Mouse (Mus musculus): ENCODE results near the gene S100a3. TPM values are rescaled to one million over a fixed set of nuclear protein-coding genes. Genes with fewer than 3 reads are reported as not detected.
A peak's percentile ranks its signal among the peaks of the same experiment; 100 is the strongest.

S100a3 gene
- polyA plus RNA-seq, 1 experiment from 2014 or later: not detected

GRCm38 (mm10) chr3:90612061-90612460, 51.7 kb downstream of the S100a3 start:
- Histone ChIP-seq H3K9ac (ENCODE audit: low read depth, low read length) (no peak overlapping the region), H3K4me1 (ENCODE audit: control insufficient read depth, low read depth, low read length) (peaks cover 4% of the 10 kb centered on the region), H3K27ac (ENCODE audit: low read length) (no peak overlapping the region), H3K9me3 (replicated peaks; ENCODE audit: control insufficient read depth, low read length) (no peaks in the 10 kb centered on the region), H3K4me2 (ENCODE audit: low read depth, low read length) (no peak overlapping the region), H3K27me3 (ENCODE audit: control insufficient read depth, insufficient read depth, low read depth, low read length) (peaks cover 4% of the 10 kb centered on the region; the same call in 1 of the 2 replicates), H3K36me3 (ENCODE audit: control insufficient read depth, insufficient read depth) (no peaks in the 10 kb centered on the region), H3K4me3 (ENCODE audit: low read depth, low read length) (no peak overlapping the region)
- 23% methylated on average over 4 of the region's 4 CpGs for WGBS (ENCODE audit: insufficient replicate concordance)
- ATAC-seq (ENCODE audit: low read depth): no peak

- peaks cover 4% of the 10 kb centered on the region; the same call in 1 of the 2 replicates for H3K27me3 ChIP-seq (ENCODE audit: control insufficient read depth, insufficient read depth, low read depth, low read length)
- H3K4me2 ChIP-seq (ENCODE audit: low read depth, low read length): peak within 1 kb of the TSS; percentile 36
- no peaks in the 10 kb centered on the region for H3K9me3 ChIP-seq (replicated peaks; ENCODE audit: control insufficient read depth, low read length)
- WGBS (ENCODE audit: insufficient replicate concordance): 2% methylated on average over 23 of the region's 23 CpGs
- H3K4me1 ChIP-seq (ENCODE audit: control insufficient read depth, low read depth, low read length): peaks cover 4% of the 10 kb centered on the region
- no peaks in the 10 kb centered on the region for H3K36me3 ChIP-seq (ENCODE audit: control insufficient read depth, insufficient read depth)
- H3K27ac ChIP-seq (ENCODE audit: low read length): no peak within 1 kb of the TSS
- H3K9ac ChIP-seq (ENCODE audit: low read depth, low read length): no peak within 1 kb of the TSS
- ATAC-seq (ENCODE audit: low read depth): no peak
- H3K4me3 ChIP-seq (ENCODE audit: low read depth, low read length): peak within 1 kb of the TSS; percentile 25
These were observed 52.4 kb downstream of the S100a3 start, which contains the start of gene S100a6 for GRCm38 (mm10) chr3:90612728-90613291. S100a6 (plus strand) TSS chr3:90612882.

GRCm38 (mm10) chr3:90613461-90614147, 53.2 kb downstream of the S100a3 start:
- Histone ChIP-seq H3K4me3 (ENCODE audit: low read depth, low read length) (peak overlapping the region; percentile 25), H3K27ac (ENCODE audit: low read length) (no peak overlapping the region), H3K27me3 (ENCODE audit: control insufficient read depth, insufficient read depth, low read depth, low read length) (peaks cover 4% of the 10 kb centered on the region; the same call in 1 of the 2 replicates), H3K9ac (ENCODE audit: low read depth, low read length) (no peak overlapping the region), H3K4me1 (ENCODE audit: control insufficient read depth, low read depth, low read length) (peaks cover 4% of the 10 kb centered on the region), H3K9me3 (replicated peaks; ENCODE audit: control insufficient read depth, low read length) (no peaks in the 10 kb centered on the region), H3K4me2 (ENCODE audit: low read depth, low read length) (peak overlapping the region; percentile 36; the same call in 1 of the 2 replicates), H3K36me3 (ENCODE audit: control insufficient read depth, insufficient read depth) (no peaks in the 10 kb centered on the region)
- no peak for ATAC-seq (ENCODE audit: low read depth)
- WGBS (ENCODE audit: insufficient replicate concordance): 27% methylated on average over 7 of the region's 7 CpGs

- H3K27me3 ChIP-seq (ENCODE audit: control insufficient read depth, insufficient read depth, low read depth, low read length): peaks cover 4% of the 10 kb centered on the region; the same call in 1 of the 2 replicates
- H3K9me3 ChIP-seq (replicated peaks; ENCODE audit: control insufficient read depth, low read length): no peaks in the 10 kb centered on the region
- no peak for ATAC-seq (ENCODE audit: low read depth)
- H3K4me3 ChIP-seq (ENCODE audit: low read depth, low read length): no peak overlapping the region
- WGBS (ENCODE audit: insufficient replicate concordance): 59% methylated on average over 6 of the region's 6 CpGs
- no peak overlapping the region for H3K9ac ChIP-seq (ENCODE audit: low read depth, low read length)
- H3K27ac ChIP-seq (ENCODE audit: low read length): no peak overlapping the region
- no peak overlapping the region for H3K4me2 ChIP-seq (ENCODE audit: low read depth, low read length)
- no peaks in the 10 kb centered on the region for H3K36me3 ChIP-seq (ENCODE audit: control insufficient read depth, insufficient read depth)
- peaks cover 4% of the 10 kb centered on the region for H3K4me1 ChIP-seq (ENCODE audit: control insufficient read depth, low read depth, low read length)
These were observed 53.8 kb downstream of the S100a3 start for GRCm38 (mm10) chr3:90614148-90614530.

GRCm38 (mm10) chr3:90614611-90615251, 54.4 kb downstream of the S100a3 start:
- Histone ChIP-seq H3K4me2 (ENCODE audit: low read depth, low read length) (no peak overlapping the region), H3K9me3 (replicated peaks; ENCODE audit: control insufficient read depth, low read length) (no peaks in the 10 kb centered on the region), H3K4me1 (ENCODE audit: control insufficient read depth, low read depth, low read length) (peaks cover 4% of the 10 kb centered on the region), H3K36me3 (ENCODE audit: control insufficient read depth, insufficient read depth) (no peaks in the 10 kb centered on the region), H3K9ac (ENCODE audit: low read depth, low read length) (no peak overlapping the region), H3K4me3 (ENCODE audit: low read depth, low read length) (no peak overlapping the region), H3K27ac (ENCODE audit: low read length) (no peak overlapping the region), H3K27me3 (ENCODE audit: control insufficient read depth, insufficient read depth, low read depth, low read length) (peaks cover 4% of the 10 kb centered on the region; the same call in 1 of the 2 replicates)
- 52% methylated on average over 11 of the region's 11 CpGs for WGBS (ENCODE audit: insufficient replicate concordance)
- no peak for ATAC-seq (ENCODE audit: low read depth)

- Histone ChIP-seq H3K9ac (ENCODE audit: low read depth, low read length) (no peak overlapping the region), H3K4me1 (ENCODE audit: control insufficient read depth, low read depth, low read length) (peaks cover 4% of the 10 kb centered on the region), H3K36me3 (ENCODE audit: control insufficient read depth, insufficient read depth) (no peaks in the 10 kb centered on the region), H3K4me2 (ENCODE audit: low read depth, low read length) (no peak overlapping the region), H3K9me3 (replicated peaks; ENCODE audit: control insufficient read depth, low read length) (no peaks in the 10 kb centered on the region), H3K27ac (ENCODE audit: low read length) (no peak overlapping the region), H3K27me3 (ENCODE audit: control insufficient read depth, insufficient read depth, low read depth, low read length) (peaks cover 4% of the 10 kb centered on the region; the same call in 1 of the 2 replicates), H3K4me3 (ENCODE audit: low read depth, low read length) (no peak overlapping the region)
- peak; percentile 36; the same call in 1 of the 2 replicates for ATAC-seq (ENCODE audit: low read depth)
- 2% methylated on average over 7 of the region's 7 CpGs for WGBS (ENCODE audit: insufficient replicate concordance)
These were observed 55.0 kb downstream of the S100a3 start for GRCm38 (mm10) chr3:90615415-90615814.

GRCm38 (mm10) chr3:90615911-90616310, 55.5 kb downstream of the S100a3 start:
- Histone ChIP-seq H3K27ac (ENCODE audit: low read length) (no peak overlapping the region), H3K4me1 (ENCODE audit: control insufficient read depth, low read depth, low read length) (peaks cover 4% of the 10 kb centered on the region), H3K4me3 (ENCODE audit: low read depth, low read length) (no peak overlapping the region), H3K9ac (ENCODE audit: low read depth, low read length) (no peak overlapping the region), H3K4me2 (ENCODE audit: low read depth, low read length) (no peak overlapping the region), H3K27me3 (ENCODE audit: control insufficient read depth, insufficient read depth, low read depth, low read length) (peaks cover 4% of the 10 kb centered on the region; the same call in 1 of the 2 replicates), H3K36me3 (ENCODE audit: control insufficient read depth, insufficient read depth) (no peaks in the 10 kb centered on the region), H3K9me3 (replicated peaks; ENCODE audit: control insufficient read depth, low read length) (no peaks in the 10 kb centered on the region)
- no peak for ATAC-seq (ENCODE audit: low read depth)
- WGBS (ENCODE audit: insufficient replicate concordance): 48% methylated on average over 1 of the region's 1 CpGs

- Histone ChIP-seq H3K4me2 (ENCODE audit: low read depth, low read length) (no peak overlapping the region), H3K36me3 (ENCODE audit: control insufficient read depth, insufficient read depth) (no peaks in the 10 kb centered on the region), H3K9me3 (replicated peaks; ENCODE audit: control insufficient read depth, low read length) (no peaks in the 10 kb centered on the region), H3K4me3 (ENCODE audit: low read depth, low read length) (no peak overlapping the region), H3K9ac (ENCODE audit: low read depth, low read length) (no peak overlapping the region), H3K4me1 (ENCODE audit: control insufficient read depth, low read depth, low read length) (peaks cover 4% of the 10 kb centered on the region), H3K27me3 (ENCODE audit: control insufficient read depth, insufficient read depth, low read depth, low read length) (peaks cover 4% of the 10 kb centered on the region; the same call in 1 of the 2 replicates), H3K27ac (ENCODE audit: low read length) (no peak overlapping the region)
- WGBS (ENCODE audit: insufficient replicate concordance): 6% methylated on average over 1 of the region's 1 CpGs
- no peak for ATAC-seq (ENCODE audit: low read depth)
These were observed 57.2 kb downstream of the S100a3 start for GRCm38 (mm10) chr3:90617586-90617985.

- Histone ChIP-seq H3K4me1 (ENCODE audit: control insufficient read depth, low read depth, low read length) (no peaks in the 10 kb centered on the region), H3K4me3 (ENCODE audit: low read depth, low read length) (no peak overlapping the region), H3K9ac (ENCODE audit: low read depth, low read length) (no peak overlapping the region), H3K4me2 (ENCODE audit: low read depth, low read length) (no peak overlapping the region), H3K9me3 (replicated peaks; ENCODE audit: control insufficient read depth, low read length) (no peaks in the 10 kb centered on the region), H3K36me3 (ENCODE audit: control insufficient read depth, insufficient read depth) (no peaks in the 10 kb centered on the region), H3K27ac (ENCODE audit: low read length) (no peak overlapping the region), H3K27me3 (ENCODE audit: control insufficient read depth, insufficient read depth, low read depth, low read length) (no peaks in the 10 kb centered on the region)
- ATAC-seq (ENCODE audit: low read depth): no peak
- 28% methylated on average over 7 of the region's 7 CpGs for WGBS (ENCODE audit: insufficient replicate concordance)
These were observed 61.2 kb downstream of the S100a3 start for GRCm38 (mm10) chr3:90621552-90621951.

Data from liver, embryonic 16.5 days (tissue).